Mouse (Mus musculus) C2C12 (cell line): ENCODE measurements around the gene Olfr320.

Experiments used
- CEBPB ChIP-seq: IDR thresholded peaks from one replicate; pipeline ENCODE4 v1.6.1; 2011; ENCODE audit warnings: low read depth, mild to moderate bottlenecking, control low read depth, moderate library complexity
- CTCF ChIP-seq: IDR thresholded peaks from one replicate; pipeline ENCODE4 v1.5.1; 2011; ENCODE audit not compliant: control insufficient read depth, insufficient read depth, insufficient read length
- MAX ChIP-seq: IDR thresholded peaks from one replicate; pipeline ENCODE4 v1.6.1; 2011; ENCODE audit warnings: mild to moderate bottlenecking, control low read depth
- MYOD1 ChIP-seq: IDR thresholded peaks from one replicate; pipeline ENCODE4 v1.6.1; 2011; ENCODE audit warnings: low read depth; ENCODE audit not compliant: control insufficient read depth, insufficient read length
- MYOG ChIP-seq: IDR thresholded peaks from one replicate; pipeline ENCODE4 v1.6.1; 2011; ENCODE audit not compliant: control insufficient read depth, insufficient read length; ENCODE audit errors: extremely low read depth
- USF1 ChIP-seq: IDR thresholded peaks from one replicate; pipeline ENCODE4 v1.6.1; 2011; ENCODE audit warnings: low read depth, mild to moderate bottlenecking, control low read depth, moderate library complexity

DNA sequence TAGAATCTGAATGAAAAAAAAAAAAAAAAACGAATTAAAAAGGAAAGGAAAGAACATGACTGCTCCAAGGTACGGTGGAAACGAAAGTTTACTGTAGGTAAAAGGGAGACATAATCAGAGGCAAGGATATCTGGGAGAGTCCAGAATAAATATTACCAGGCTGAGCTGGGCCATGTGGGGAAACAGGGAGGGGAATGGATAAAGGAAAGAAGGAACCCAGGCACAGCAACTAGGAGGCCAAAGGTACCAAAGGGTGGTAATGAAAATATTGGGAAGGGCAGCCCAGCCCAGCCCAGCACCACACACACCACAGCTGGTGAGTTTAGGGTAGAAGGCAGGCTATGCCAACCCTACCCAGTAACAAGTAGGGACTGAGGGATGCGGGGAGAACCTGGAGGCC lies 46.0 kb upstream of the Olfr320 start:
- TF ChIP-seq USF1 (no peak), MAX (no peak), CTCF (no peak), MYOD1 (no peak), CEBPB (no peak), MYOG (no peak)
